Mouse (Mus musculus): Measurements from ENCODE around the gene Rpl23a.

- TF ChIP-seq GATA1 (IDR thresholded peaks at IDR 0.05; ENCODE audit: borderline replicate concordance, low read length) (no peak), FLI1 (IDR thresholded peaks at IDR 0.05; ENCODE audit: low read length) (no peak)
These were observed 48.1 kb upstream of the Rpl23a start for GRCm38 (mm10) chr11:78231518-78231917.
